Mouse (Mus musculus) liver, embryonic 16.5 days (tissue): ENCODE measurements around the gene Abca3. TPM values are rescaled to one million over a fixed set of nuclear protein-coding genes. Genes with fewer than 3 reads are reported as not detected.

ENCODE experiments used
- ATAC-seq: fragments of 200-750 bp; cut with Nextera tagmentation; 2 replicates; pipeline ENCODE4 v1.8.0; 2017; ENCODE audit warnings: low read depth, mild to moderate bottlenecking, moderate number of reproducible peaks, moderate library complexity
- H3K27ac ChIP-seq: fragments of 300-500 bp; sonication (generic); 2 replicates; pipeline ENCODE4 v1.5.1; 2014; ENCODE audit warnings: mild to moderate bottlenecking, low read length
- H3K27me3 ChIP-seq: fragments of 300-500 bp; sonication (generic); 2 replicates; pipeline ENCODE4 v1.6.1; 2014; ENCODE audit warnings: low read depth, low read length, mixed read lengths; ENCODE audit not compliant: control insufficient read depth, insufficient read depth
- H3K36me3 ChIP-seq: fragments of 300-500 bp; sonication (generic); 2 replicates; pipeline ENCODE4 v1.6.1; 2014; ENCODE audit warnings: mild to moderate bottlenecking; ENCODE audit not compliant: control insufficient read depth, insufficient read depth
- H3K4me1 ChIP-seq: fragments of 300-500 bp; sonication (generic); 2 replicates; pipeline ENCODE4 v1.6.1; 2014; ENCODE audit warnings: low read depth, low read length, mixed read lengths; ENCODE audit not compliant: control insufficient read depth
- H3K4me2 ChIP-seq: fragments of 300-500 bp; sonication (generic); 2 replicates; pipeline ENCODE4 v1.6.1; 2014; ENCODE audit warnings: low read depth, low read length, mixed read lengths
- H3K4me3 ChIP-seq: fragments of 300-500 bp; sonication (generic); 2 replicates; pipeline ENCODE4 v1.5.1; 2014; ENCODE audit warnings: low read depth, mild to moderate bottlenecking, low read length
- H3K9ac ChIP-seq: fragments of 300-500 bp; sonication (generic); 2 replicates; pipeline ENCODE4 v1.6.1; 2014; ENCODE audit warnings: low read depth, low read length
- H3K9me3 ChIP-seq: fragments of 300-500 bp; sonication (generic); replicated peaks from 2 replicates; pipeline ENCODE4 v1.6.1; 2016; ENCODE audit warnings: low read length; ENCODE audit not compliant: control insufficient read depth
- WGBS: fragments of 180-500 bp; shearing (Covaris S2); extraction: QIAGEN DNeasy Blood & Tissue Kit; methylation state at CpG from one replicate; pipeline ENCODE4 v1.1.7; 2014; ENCODE audit not compliant: insufficient replicate concordance; 5-methylcytosine and 5-hydroxymethylcytosine counted together
- polyA plus RNA-seq: library from polyadenylated mRNA; unstranded; fragments of >200 nt; fragmentation: Nextera tagmentation; extraction: Ambion mirVana; gene quantifications from 2 replicates; pipeline ENCODE4 v1.2.1, GENCODE M21; 2015

Gene Abca3
- 13.4 and 15.0 TPM in 2 replicates for polyA plus RNA-seq

DNA sequence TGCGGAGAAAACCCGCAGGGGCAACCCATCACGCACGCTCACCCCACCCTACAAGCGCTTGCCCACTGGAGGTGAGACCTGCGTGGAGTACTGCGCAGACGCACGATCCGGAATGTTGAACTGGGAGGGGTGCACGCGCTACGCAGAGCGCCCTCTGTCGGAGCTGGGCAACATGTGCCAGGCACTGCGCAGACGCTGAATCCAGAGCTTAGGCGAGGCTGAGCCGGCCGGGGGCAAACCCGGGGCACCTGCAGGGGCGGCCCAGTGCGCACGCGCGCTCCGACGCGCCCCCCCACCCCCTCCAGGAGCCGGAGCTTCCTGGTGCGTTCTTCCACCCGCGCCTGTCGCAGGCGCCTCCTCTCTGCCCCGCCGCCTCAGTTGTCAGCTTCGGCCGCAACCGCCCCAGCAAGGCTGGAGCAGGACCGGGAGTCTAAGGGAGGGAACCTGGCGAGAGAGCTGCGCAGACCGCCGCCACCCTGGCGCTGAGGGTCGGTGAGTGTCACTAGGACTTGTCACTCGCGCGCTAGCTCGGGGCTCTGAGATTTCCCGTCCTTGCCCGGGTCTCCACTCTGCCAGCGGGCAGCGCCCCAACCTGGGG, at the start of gene Abca3:
Gene Abca3, plus strand, starts transcription at position 191 of the 598 bp plus-strand sequence.
- peaks cover 48% of the 10 kb centered on the region for H3K4me1 ChIP-seq
- peak within 1 kb of the TSS; percentile 95 for H3K4me2 ChIP-seq
- peaks cover 15% of the 10 kb centered on the region for H3K27me3 ChIP-seq
- peak within 1 kb of the TSS; percentile 94 for H3K9ac ChIP-seq
- WGBS: under 1% methylated on average over 55 of the region's 55 CpGs
- H3K36me3 ChIP-seq: no peaks in the 10 kb centered on the region
- peak within 1 kb of the TSS; percentile 87 for H3K27ac ChIP-seq
- no peaks in the 10 kb centered on the region for H3K9me3 ChIP-seq
- peak; percentile 84 for ATAC-seq
- H3K4me3 ChIP-seq: peak within 1 kb of the TSS; percentile 92

DNA sequence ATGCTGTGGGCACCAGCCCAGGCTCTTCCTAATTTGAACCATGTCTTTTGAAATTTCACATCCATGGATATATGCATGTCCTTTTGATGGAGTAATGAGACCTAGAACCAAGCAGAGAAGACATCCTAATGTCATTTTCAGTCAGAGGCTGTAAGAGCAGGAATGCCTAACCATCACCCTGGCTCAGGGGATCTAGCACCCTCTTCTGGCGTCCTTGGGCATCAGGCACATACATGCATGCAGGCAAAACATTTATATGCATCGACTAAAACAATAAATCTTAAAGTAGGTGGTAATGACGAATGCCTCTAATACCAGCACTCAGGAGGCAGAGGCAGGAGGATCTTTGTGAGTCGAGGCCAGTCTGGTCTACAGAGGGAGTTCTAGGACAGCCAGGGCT, 44.2 kb upstream of the Abca3 start:
- ATAC-seq: no peak
- 24% methylated on average over 4 of the region's 4 CpGs for WGBS

DNA sequence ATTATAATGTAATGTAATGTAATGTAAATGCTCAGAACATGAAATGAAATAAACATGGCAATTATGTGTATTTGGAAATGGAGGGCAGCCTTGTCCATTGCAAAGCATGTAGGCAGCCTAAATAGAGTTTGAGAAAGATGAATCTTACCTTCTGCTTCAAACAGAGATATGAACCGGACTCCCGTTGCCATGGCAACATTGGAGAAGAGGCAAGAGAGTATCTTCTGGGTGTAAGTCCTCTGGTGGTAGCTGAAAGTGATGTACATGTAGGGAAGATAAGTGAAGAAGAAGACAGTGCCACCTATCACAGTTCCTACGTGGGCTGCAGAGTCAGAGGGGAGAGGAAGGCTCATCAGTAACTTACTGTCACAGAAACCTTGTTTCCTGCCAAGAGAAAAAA, 30.9 kb upstream of the Abca3 start:
- Histone ChIP-seq H3K4me2 (no peak overlapping the region), H3K9ac (no peak overlapping the region), H3K27me3 (no peaks in the 10 kb centered on the region), H3K36me3 (no peaks in the 10 kb centered on the region), H3K4me1 (no peaks in the 10 kb centered on the region), H3K4me3 (no peak overlapping the region), H3K9me3 (no peaks in the 10 kb centered on the region), H3K27ac (no peak overlapping the region)
- WGBS: 69% methylated on average over 3 of the region's 3 CpGs
- no peak for ATAC-seq

More for the DNA sequence above, 44.2 kb upstream of the Abca3 start:
- no peak overlapping the region for H3K4me2 ChIP-seq
- no peaks in the 10 kb centered on the region for H3K36me3 ChIP-seq
- no peaks in the 10 kb centered on the region for H3K9me3 ChIP-seq
- no peak overlapping the region for H3K4me3 ChIP-seq
- no peaks in the 10 kb centered on the region for H3K4me1 ChIP-seq
- no peaks in the 10 kb centered on the region for H3K27me3 ChIP-seq
- H3K9ac ChIP-seq: no peak overlapping the region
- no peak overlapping the region for H3K27ac ChIP-seq

DNA sequence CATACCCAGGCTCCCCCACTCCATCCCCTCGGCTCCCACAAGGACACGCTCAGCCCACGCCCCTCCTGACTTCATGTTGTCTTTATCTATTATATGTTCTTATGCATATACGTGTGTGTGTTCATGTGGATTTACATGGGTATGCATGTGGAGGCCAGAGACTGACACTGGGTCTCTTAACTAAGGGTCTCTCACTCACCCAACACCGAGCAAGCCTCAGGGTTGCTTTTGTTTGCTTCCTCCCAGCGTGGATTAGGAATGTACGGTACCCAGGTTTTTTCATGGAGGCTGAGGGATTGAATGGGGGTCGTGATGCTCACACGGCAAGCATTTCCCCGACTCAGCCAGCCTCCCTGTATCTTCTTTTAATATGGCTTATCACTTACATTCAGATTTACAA, 26.7 kb upstream of the Abca3 start:
- no peaks in the 10 kb centered on the region for H3K27me3 ChIP-seq
- H3K4me3 ChIP-seq: no peak overlapping the region
- no peaks in the 10 kb centered on the region for H3K4me1 ChIP-seq
- no peaks in the 10 kb centered on the region for H3K9me3 ChIP-seq
- no peaks in the 10 kb centered on the region for H3K36me3 ChIP-seq
- WGBS: 72% methylated on average over 10 of the region's 10 CpGs
- no peak for ATAC-seq
- H3K4me2 ChIP-seq: no peak overlapping the region
- no peak overlapping the region for H3K9ac ChIP-seq
- no peak overlapping the region for H3K27ac ChIP-seq

- no peak overlapping the region for H3K4me2 ChIP-seq
- 65% methylated on average over 7 of the region's 7 CpGs for WGBS
- no peaks in the 10 kb centered on the region for H3K9me3 ChIP-seq
- H3K4me3 ChIP-seq: no peak overlapping the region
- H3K27ac ChIP-seq: no peak overlapping the region
- H3K36me3 ChIP-seq: no peaks in the 10 kb centered on the region
- no peaks in the 10 kb centered on the region for H3K4me1 ChIP-seq
- H3K27me3 ChIP-seq: no peaks in the 10 kb centered on the region
- no peak for ATAC-seq
- no peak overlapping the region for H3K9ac ChIP-seq
Observed at GRCm38 (mm10) chr17:24327656-24328055, 24.1 kb upstream of the Abca3 start.

DNA sequence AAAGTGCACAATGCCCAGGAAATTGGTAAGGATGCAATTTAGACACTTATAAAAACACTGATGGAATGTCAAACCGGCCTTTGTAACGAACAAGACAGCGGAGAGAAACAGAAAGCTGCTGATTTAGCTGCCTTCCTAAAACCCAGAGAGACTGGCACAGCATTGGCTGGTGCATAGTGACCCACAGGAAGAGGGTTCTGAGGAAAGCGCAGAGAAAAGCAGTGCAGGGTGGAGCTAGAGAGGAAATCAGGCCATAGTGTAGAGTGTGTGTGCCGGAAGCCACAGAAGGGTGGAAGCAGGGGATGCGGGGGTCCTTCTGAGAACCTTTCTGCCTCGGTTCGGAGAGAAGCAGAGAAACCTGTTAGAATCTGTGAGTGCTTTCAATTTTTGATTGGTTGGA, 7.1 kb upstream of the Abca3 start:
- no peak for ATAC-seq
- H3K9me3 ChIP-seq: no peaks in the 10 kb centered on the region
- peak overlapping the region; percentile 32; the same call in 1 of the 2 replicates for H3K4me2 ChIP-seq
- H3K36me3 ChIP-seq: no peaks in the 10 kb centered on the region
- no peaks in the 10 kb centered on the region for H3K4me1 ChIP-seq
- no peak overlapping the region for H3K9ac ChIP-seq
- H3K27me3 ChIP-seq: peaks cover under 1% of the 10 kb centered on the region; the same call in 1 of the 2 replicates
- no peak overlapping the region for H3K27ac ChIP-seq
- H3K4me3 ChIP-seq: no peak overlapping the region
- WGBS: 34% methylated on average over 8 of the region's 8 CpGs

DNA sequence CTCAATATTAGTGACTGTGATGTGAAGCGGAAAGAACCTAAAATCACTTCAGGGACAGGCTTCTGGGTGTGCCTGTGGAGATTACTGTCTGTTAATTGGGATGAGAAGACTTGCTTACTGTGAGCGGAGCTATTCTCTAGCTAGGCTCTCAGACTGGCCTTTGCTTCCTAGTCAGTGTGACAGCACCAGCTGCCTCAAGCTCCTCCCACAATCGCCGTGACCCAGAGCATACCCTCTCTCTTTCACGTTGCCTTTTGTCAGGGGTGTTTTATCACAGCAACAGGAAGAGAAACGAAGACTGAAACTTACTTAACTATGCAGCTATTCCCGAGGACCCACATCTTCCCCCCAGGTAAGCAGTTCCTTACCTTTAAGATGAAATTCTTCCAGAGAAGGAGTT, 4.9 kb upstream of the Abca3 start:
- WGBS: 43% methylated on average over 7 of the region's 7 CpGs
- Histone ChIP-seq H3K27me3 (peaks cover 15% of the 10 kb centered on the region), H3K4me3 (no peak overlapping the region), H3K9ac (no peak overlapping the region), H3K27ac (no peak overlapping the region), H3K4me1 (peaks cover 10% of the 10 kb centered on the region), H3K9me3 (no peaks in the 10 kb centered on the region), H3K36me3 (no peaks in the 10 kb centered on the region), H3K4me2 (no peak overlapping the region)
- ATAC-seq: no peak

DNA sequence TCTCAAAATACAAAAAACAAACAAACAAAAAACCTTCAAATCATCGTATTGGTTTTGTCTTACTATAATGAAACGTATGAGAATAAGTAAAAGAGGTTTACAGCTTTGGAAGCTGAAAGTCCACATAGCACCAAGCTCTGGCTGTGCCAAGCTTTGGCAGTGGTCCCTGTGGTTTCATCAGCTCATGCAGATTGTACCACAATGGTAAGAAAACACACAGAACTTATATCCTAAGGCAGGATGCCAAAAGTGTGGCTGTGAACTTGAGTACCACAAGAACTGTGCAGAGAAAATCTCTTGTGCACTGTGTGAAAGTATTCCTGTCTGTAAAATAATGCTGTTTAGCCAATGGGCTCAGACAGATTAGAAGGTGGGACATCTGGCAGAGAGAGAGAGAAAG, 2.6 kb upstream of the Abca3 start:
- Histone ChIP-seq H3K9me3 (no peaks in the 10 kb centered on the region), H3K27me3 (peaks cover 15% of the 10 kb centered on the region), H3K27ac (no peak overlapping the region), H3K36me3 (no peaks in the 10 kb centered on the region), H3K4me3 (no peak overlapping the region), H3K9ac (no peak overlapping the region), H3K4me2 (no peak overlapping the region), H3K4me1 (peaks cover 25% of the 10 kb centered on the region)
- no peak for ATAC-seq
- WGBS: 57% methylated on average over 2 of the region's 2 CpGs

- WGBS: 5% methylated on average over 42 of the region's 42 CpGs
- ATAC-seq: no peak
- Histone ChIP-seq H3K4me2 (peak within 1 kb of the TSS; percentile 95), H3K9ac (peak within 1 kb of the TSS; percentile 94), H3K4me3 (peak within 1 kb of the TSS; percentile 92), H3K4me1 (peaks cover 44% of the 10 kb centered on the region), H3K9me3 (no peaks in the 10 kb centered on the region), H3K27me3 (peaks cover 15% of the 10 kb centered on the region), H3K27ac (peak within 1 kb of the TSS; percentile 87), H3K36me3 (no peaks in the 10 kb centered on the region)
Observed at GRCm38 (mm10) chr17:24350926-24351759, 607 bp upstream of the Abca3 start, which contains the start of gene Abca17. Gene Abca17 (minus strand): TSS chr17:24351068.
